Mouse (Mus musculus) mature B cell (primary cell): Measurements from ENCODE around the gene Slc25a36.

ENCODE experiments used
- in situ Hi-C: fragments of 300-500 bp; cut with MboI; formaldehyde crosslinking; loops from 2 replicates; pipeline ENCODE4 v1.14.3; 2019

Gene Slc25a36

GRCm38 (mm10) chr9:97041633-97042032, 69.3 kb downstream of the Slc25a36 start:
- in situ Hi-C loops: no loop called here

GRCm38 (mm10) chr9:97038010-97038409, 72.9 kb downstream of the Slc25a36 start:
- in situ Hi-C loops: no loop called here

- in situ Hi-C loops: no loop called here
These were observed 74.3 kb downstream of the Slc25a36 start for GRCm38 (mm10) chr9:97036656-97037055.

GRCm38 (mm10) chr9:97027361-97027760, 83.6 kb downstream of the Slc25a36 start:
- in situ Hi-C loops: no loop called here

- in situ Hi-C loops: no loop called here
These were observed 85.0 kb downstream of the Slc25a36 start for GRCm38 (mm10) chr9:97026006-97026405.
